Mouse (Mus musculus): ENCODE results near the gene B3gnt9. TPM values are rescaled to one million over a fixed set of nuclear protein-coding genes. Genes with fewer than 3 reads are reported as not detected.
A peak's percentile ranks its signal among the peaks of the same experiment; 100 is the strongest.
"Not testable (repeated sequence)": the region's sequence is repeated elsewhere in the genome, so short reads cannot be mapped to it uniquely, and the experiment has no call there.

B3gnt9 gene
- polyA plus RNA-seq, 1 experiment: 0.82 TPM

DNA sequence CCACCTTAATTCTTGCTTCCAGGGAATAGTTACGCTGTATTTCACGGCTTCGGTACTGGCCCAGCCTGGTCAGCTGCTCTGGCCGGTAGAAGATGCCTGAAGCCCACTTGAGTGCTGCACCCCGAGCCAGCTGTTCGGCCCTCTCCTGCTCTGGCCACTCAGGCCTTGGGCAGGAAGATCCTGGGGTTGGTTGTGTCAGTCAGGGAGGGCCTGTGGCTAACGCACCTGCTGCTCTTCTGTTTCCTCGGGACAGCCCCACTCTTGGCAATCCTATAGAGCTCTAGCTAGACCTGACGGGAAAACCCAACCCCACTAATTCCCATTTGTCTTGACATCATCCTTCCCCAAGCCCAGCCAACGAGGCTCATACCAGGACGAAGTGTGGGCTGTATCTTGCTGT is 40.3 kb upstream of the B3gnt9 start:
- no peak overlapping the region for H3K4me3 ChIP-seq (replicated peaks; ENCODE audit: control insufficient read depth, low read depth, low read length)
- 66% methylated on average over 11 of the region's 11 CpGs for WGBS
- no peak for TF ChIP-seq CTCF (IDR thresholded peaks at IDR 0.05; ENCODE audit: control insufficient read depth, insufficient read depth, low read length)
- no peak for TF ChIP-seq POLR2A (IDR thresholded peaks at IDR 0.05; ENCODE audit: borderline replicate concordance, control insufficient read depth, low read depth, low read length)
- peaks cover 4% of the 10 kb centered on the region for H3K4me1 ChIP-seq (ENCODE audit: control insufficient read depth, insufficient read depth, low read length)
- no peak overlapping the region for H3K27ac ChIP-seq (ENCODE audit: control insufficient read depth, insufficient read depth, low read depth, low read length, poor library complexity)

DNA sequence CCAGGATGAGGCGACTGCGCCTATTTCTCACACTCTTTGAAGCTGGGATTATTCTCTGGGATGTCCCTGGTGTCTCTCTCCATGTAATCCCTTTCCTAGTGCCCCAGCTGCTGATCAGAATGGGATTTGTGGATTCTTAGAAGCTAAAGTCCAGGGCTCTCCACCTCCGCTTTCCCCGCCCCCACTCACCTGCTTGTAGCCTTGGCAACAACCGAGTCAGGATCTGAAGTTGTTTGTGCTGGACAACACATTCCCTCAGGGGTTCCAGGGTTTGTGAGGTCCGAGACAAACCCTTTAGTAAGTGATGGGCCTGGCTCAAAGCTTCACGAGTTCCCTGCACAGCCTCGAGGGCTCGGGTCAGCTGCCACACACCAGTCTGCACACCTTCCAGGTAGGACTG is 39.8 kb upstream of the B3gnt9 start:
- Histone ChIP-seq H3K27ac (ENCODE audit: control insufficient read depth, insufficient read depth, low read depth, low read length, poor library complexity) (no peak overlapping the region), H3K4me3 (replicated peaks; ENCODE audit: control insufficient read depth, low read depth, low read length) (no peak overlapping the region), H3K4me1 (ENCODE audit: control insufficient read depth, insufficient read depth, low read length) (peaks cover 8% of the 10 kb centered on the region)
- WGBS: 87% methylated on average over 9 of the region's 9 CpGs
- no peak for TF ChIP-seq POLR2A (IDR thresholded peaks at IDR 0.05; ENCODE audit: borderline replicate concordance, control insufficient read depth, low read depth, low read length)
- no peak for TF ChIP-seq CTCF (IDR thresholded peaks at IDR 0.05; ENCODE audit: control insufficient read depth, insufficient read depth, low read length)

DNA sequence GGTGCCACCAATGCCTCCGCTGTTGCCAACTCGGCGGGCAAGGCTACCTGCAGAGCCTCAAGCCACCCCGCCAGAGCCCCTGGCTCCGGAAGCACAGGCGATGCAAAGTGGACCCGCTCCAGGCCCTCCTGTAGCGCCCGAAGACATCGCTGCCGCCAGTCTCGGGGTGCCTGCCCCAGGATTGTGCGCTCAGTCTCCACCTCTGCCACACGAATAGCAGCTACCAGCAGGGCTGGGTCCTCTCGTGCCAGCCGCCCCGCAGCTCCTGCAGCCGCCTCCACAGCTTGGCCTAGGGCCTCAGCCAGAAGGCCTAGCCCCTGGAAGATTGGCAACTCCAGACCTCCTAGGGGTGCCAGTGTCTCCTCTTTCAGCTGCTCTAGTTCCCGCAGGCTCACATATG is 38.5 kb upstream of the B3gnt9 start:
- TF ChIP-seq POLR2A (IDR thresholded peaks at IDR 0.05; ENCODE audit: borderline replicate concordance, control insufficient read depth, low read depth, low read length) (no peak), CTCF (IDR thresholded peaks at IDR 0.05; ENCODE audit: control insufficient read depth, insufficient read depth, low read length) (no peak)
- WGBS: 93% methylated on average over 19 of the region's 19 CpGs
- H3K4me1 ChIP-seq (ENCODE audit: control insufficient read depth, insufficient read depth, low read length): peaks cover 7% of the 10 kb centered on the region
- H3K27ac ChIP-seq (ENCODE audit: control insufficient read depth, insufficient read depth, low read depth, low read length, poor library complexity): no peak overlapping the region
- H3K4me3 ChIP-seq (replicated peaks; ENCODE audit: control insufficient read depth, low read depth, low read length): no peak overlapping the region

DNA sequence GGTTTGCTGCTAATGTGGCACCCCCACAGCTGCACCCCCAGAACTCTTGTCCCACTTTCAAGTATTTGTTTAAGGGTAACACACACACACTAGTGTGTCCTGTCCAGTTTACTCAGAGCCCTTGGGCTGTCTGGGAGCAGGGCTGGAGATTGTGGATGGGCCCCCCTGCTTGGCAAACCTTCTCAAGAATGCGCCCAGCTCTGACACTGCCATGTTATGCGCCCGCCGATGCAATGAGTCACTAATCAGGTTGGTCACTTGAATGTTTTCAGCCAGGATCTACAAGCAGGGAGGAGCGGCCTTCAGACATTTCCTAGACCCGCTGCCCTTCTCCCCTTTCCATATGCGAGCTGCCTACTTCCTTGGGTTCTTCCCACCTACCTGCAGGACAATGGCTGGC is 37.5 kb upstream of the B3gnt9 start:
- WGBS: 89% methylated on average over 7 of the region's 7 CpGs
- peaks cover 5% of the 10 kb centered on the region for H3K4me1 ChIP-seq (ENCODE audit: control insufficient read depth, insufficient read depth, low read length)
- TF ChIP-seq POLR2A (IDR thresholded peaks at IDR 0.05; ENCODE audit: borderline replicate concordance, control insufficient read depth, low read depth, low read length) (no peak), CTCF (IDR thresholded peaks at IDR 0.05; ENCODE audit: control insufficient read depth, insufficient read depth, low read length) (no peak)
- no peak overlapping the region for H3K4me3 ChIP-seq (replicated peaks; ENCODE audit: control insufficient read depth, low read depth, low read length)
- H3K27ac ChIP-seq (ENCODE audit: control insufficient read depth, insufficient read depth, low read depth, low read length, poor library complexity): no peak overlapping the region

DNA sequence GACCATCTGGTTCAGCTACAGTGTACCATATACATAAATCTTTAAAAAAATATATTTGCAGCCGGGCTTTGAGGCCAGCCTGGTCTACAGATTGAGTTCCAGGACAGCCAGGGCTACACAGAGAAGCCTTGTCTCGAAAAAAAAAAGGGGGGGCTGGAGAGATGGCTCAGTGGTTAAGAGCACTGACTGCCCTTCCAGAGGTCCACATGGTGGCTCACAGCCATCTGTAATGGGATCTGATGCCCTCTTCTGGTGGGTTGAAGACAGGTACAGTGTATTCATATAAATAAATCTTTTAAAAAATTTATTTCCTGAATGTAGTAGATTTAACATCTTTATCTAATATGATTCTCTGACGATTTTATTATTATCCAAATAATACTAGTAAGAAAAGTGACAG is 36.8 kb upstream of the B3gnt9 start:
- peak; percentile 6; the same call in 1 of the 2 replicates for TF ChIP-seq CTCF (IDR thresholded peaks at IDR 0.05; ENCODE audit: control insufficient read depth, insufficient read depth, low read length)
- not testable (repeated sequence) for H3K27ac ChIP-seq (ENCODE audit: control insufficient read depth, insufficient read depth, low read depth, low read length, poor library complexity); H3K4me1 ChIP-seq (ENCODE audit: control insufficient read depth, insufficient read depth, low read length); H3K4me3 ChIP-seq (replicated peaks; ENCODE audit: control insufficient read depth, low read depth, low read length)
- WGBS: 52% methylated on average over 3 of the region's 3 CpGs

DNA sequence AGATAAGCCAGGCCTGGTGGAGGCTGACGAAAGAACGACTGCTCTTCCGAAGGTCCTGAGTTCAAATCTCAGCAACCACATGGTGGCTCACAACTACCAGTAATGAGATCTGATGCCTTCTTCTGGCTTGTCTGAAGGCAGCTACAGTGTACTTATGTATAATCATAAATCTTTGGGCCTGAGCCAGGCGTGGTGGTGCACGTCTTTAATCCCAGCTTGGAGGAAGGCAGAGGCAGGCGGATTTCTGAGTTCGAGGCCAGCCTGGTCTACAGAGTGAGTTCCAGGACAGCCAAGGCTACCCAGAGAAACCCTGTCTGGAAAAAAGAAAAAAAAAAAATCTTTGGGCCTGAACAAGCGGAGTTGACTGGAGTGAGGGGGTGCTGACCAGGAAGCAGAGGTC is 36.4 kb upstream of the B3gnt9 start:
- H3K27ac ChIP-seq (ENCODE audit: control insufficient read depth, insufficient read depth, low read depth, low read length, poor library complexity): not testable (repeated sequence)

DNA sequence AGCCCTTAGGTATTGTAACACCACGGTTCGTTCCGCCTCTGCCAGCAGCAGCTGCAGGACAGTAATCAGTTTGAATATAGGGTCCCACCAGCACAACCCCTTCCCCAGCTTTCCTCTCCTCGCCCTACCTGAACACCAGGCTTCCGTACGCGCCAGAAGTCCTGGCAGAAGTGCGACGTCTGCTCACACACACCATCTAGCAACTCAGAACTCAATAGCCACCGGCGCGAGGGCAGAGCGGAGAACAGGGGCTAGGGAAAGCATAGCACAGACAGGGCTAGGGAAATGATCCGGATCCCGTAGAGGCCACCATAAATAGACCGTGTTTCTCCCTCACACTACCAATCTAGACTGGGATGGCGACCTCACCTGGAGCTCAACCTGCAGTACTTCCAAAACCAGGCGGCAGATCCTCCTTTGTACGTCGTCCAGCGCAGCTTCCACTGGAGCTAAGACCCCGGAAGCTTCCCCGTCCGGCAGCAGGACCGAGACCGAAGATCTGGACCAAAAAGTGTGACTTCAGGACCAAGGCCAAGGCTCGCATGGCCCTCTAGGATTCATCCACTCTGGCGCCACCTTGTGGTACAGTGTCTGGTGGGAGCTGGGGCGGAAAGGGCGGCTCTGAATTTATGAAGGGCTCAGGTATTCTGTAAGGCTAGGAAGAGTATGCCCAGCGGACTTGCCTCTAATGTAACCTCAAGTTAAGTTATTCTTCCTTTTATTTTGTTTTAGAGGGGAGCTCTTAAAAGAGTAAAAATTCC is 35.8 kb upstream of the B3gnt9 start:
- no peak overlapping the region for H3K4me3 ChIP-seq (replicated peaks; ENCODE audit: control insufficient read depth, low read depth, low read length)
- no peak for TF ChIP-seq POLR2A (IDR thresholded peaks at IDR 0.05; ENCODE audit: borderline replicate concordance, control insufficient read depth, low read depth, low read length)
- TF ChIP-seq CTCF (IDR thresholded peaks at IDR 0.05; ENCODE audit: control insufficient read depth, insufficient read depth, low read length): peak; percentile 98
- H3K27ac ChIP-seq (ENCODE audit: control insufficient read depth, insufficient read depth, low read depth, low read length, poor library complexity): no peak overlapping the region
- peaks cover 4% of the 10 kb centered on the region for H3K4me1 ChIP-seq (ENCODE audit: control insufficient read depth, insufficient read depth, low read length)
- 27% methylated on average over 31 of the region's 31 CpGs for WGBS

More for the DNA sequence above, 36.4 kb upstream of the B3gnt9 start:
- 77% methylated on average over 8 of the region's 8 CpGs for WGBS
- H3K4me3 ChIP-seq (replicated peaks; ENCODE audit: control insufficient read depth, low read depth, low read length); H3K4me1 ChIP-seq (ENCODE audit: control insufficient read depth, insufficient read depth, low read length): not testable (repeated sequence)

DNA sequence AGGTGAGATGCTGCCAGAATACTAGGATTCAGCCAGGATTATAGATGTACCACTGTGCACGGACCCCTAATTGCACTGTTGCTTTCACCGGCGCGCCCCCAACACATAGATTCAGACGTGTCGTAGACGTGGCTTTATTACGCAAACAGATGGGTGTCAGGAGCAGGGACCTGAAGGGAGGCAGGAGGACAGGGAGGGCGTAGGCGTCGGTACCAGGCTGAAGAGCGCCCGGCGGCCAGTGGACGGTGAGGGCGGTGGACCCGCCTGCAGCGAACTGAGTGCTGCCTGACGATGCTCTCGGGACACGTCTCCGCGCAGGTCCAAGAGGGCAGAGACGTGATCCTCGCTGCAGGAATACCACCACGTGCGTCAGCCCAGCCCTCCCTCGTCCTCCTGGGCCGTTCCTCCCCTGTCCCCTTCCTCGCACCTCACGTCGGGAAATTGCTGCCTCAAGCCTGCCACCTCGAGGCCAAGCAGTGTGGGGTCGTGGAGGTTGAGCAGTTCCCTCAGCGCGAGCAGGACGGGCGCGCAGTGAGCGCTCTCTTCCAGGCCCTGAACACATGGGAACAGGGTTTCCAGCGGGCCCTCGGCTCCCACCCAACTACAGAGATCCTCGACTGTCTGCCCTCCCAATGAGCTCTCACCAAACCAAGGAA is 35.0 kb upstream of the B3gnt9 start, which contains the start of gene 4931428F04Rik:
Gene 4931428F04Rik, minus strand, starts transcription at position 60 of the 656 bp plus-strand sequence.
- Histone ChIP-seq H3K4me1 (ENCODE audit: control insufficient read depth, insufficient read depth, low read length) (peaks cover 4% of the 10 kb centered on the region), H3K4me3 (replicated peaks; ENCODE audit: control insufficient read depth, low read depth, low read length) (peak within 1 kb of the TSS; percentile 80), H3K27ac (ENCODE audit: control insufficient read depth, insufficient read depth, low read depth, low read length, poor library complexity) (peak within 1 kb of the TSS; percentile 51)
- peak; percentile 57; the same call in 1 of the 2 replicates for TF ChIP-seq CTCF (IDR thresholded peaks at IDR 0.05; ENCODE audit: control insufficient read depth, insufficient read depth, low read length)
- TF ChIP-seq POLR2A (IDR thresholded peaks at IDR 0.05; ENCODE audit: borderline replicate concordance, control insufficient read depth, low read depth, low read length): no peak
- WGBS: 5% methylated on average over 43 of the region's 43 CpGs

Measured in bone marrow, adult 2 months (tissue).